Mouse (Mus musculus) adrenal gland, postnatal 10 days (tissue): ENCODE measurements around the gene Ctsll3. TPM values are rescaled to one million over a fixed set of nuclear protein-coding genes. Genes with fewer than 3 reads are reported as not detected.

ENCODE experiments used
- total RNA-seq, 2 experiments: library from RNA; stranded (reverse); gene quantifications; 2 replicates each; pipeline ENCODE4 v1.2.3; 2021

The Ctsll3 gene
- total RNA-seq, 2 experiments from 2014 or later, result not detected

Other genes with a start within 250 kb of the Ctsll3 start
- gene Dapk1, start 200.9 kb downstream of the Ctsll3 start, total RNA-seq, result 10 to 100 TPM; 27.8 to 29.7 TPM
- not detected for gene BC051665, start 16.5 kb downstream of the Ctsll3 start, total RNA-seq
- 10 to 100 TPM; 21.8 to 23.7 TPM for gene 4930486L24Rik, start 61.6 kb upstream of the Ctsll3 start, total RNA-seq
- under 1 TPM; 0.58 to 0.99 TPM for gene Gm49392, start 94.0 kb upstream of the Ctsll3 start, total RNA-seq
- 10 to 100 TPM in 1 of 2 experiments, 1 to 10 TPM in 1; 5.2 to 11.0 TPM for gene Ctla2b, start 94.6 kb upstream of the Ctsll3 start, total RNA-seq
- gene Tpbpb, start 102.0 kb upstream of the Ctsll3 start, total RNA-seq, result not detected
- not detected for gene Gm49393, start 132.7 kb upstream of the Ctsll3 start, total RNA-seq
- 1 to 10 TPM in 1 of 2 experiments, under 1 TPM in 1; 0.70 to 1.8 TPM for gene Gm49391, start 133.7 kb upstream of the Ctsll3 start, total RNA-seq
- gene Ctla2a, start 133.8 kb upstream of the Ctsll3 start, total RNA-seq, result 10 to 100 TPM; 44.4 to 56.3 TPM
- not detected for gene Tpbpa, start 139.1 kb upstream of the Ctsll3 start, total RNA-seq
- gene Ctsj, start 203.1 kb upstream of the Ctsll3 start, total RNA-seq, result not detected
- not detected for gene Ctsq, start 237.8 kb upstream of the Ctsll3 start, total RNA-seq